Mouse (Mus musculus): ENCODE measurements around the gene Itga4. TPM values are rescaled to one million over a fixed set of nuclear protein-coding genes. Genes with fewer than 3 reads are reported as not detected.
A peak's percentile ranks its signal among the peaks of the same experiment; 100 is the strongest.

The Itga4 gene
- total and polyA plus RNA-seq, 2 experiments from 2014 or later = 0.71 to 2.1 TPM

DNA sequence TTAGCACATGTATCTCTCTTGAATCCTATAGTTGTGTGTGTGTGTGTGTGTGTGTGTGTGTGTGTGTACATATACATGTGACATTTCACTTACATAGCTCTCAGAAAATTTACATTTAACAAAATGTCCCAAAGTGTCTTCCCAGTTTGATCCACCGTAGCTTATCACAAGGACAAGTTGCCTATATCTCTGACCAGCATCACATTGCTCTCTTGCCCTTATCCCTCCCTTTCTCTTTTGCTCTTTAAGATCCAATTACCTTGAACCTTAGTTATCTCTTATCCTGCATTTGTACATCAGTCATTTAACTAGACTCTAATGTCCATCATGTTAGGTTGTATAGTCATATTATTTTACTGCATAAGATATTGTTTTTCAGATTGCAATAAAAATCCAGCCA is 10.5 kb upstream of the Itga4 start:
- no peaks in the 10 kb centered on the region for H3K9me3 ChIP-seq (replicated peaks; ENCODE audit: control insufficient read depth, low read length)
- H3K36me3 ChIP-seq (replicated peaks; ENCODE audit: control insufficient read depth, insufficient read depth, low read length) = no peaks in the 10 kb centered on the region
- no peaks in the 10 kb centered on the region for H3K27me3 ChIP-seq (ENCODE audit: control insufficient read depth, insufficient read depth, low read length)
- H3K4me3 ChIP-seq (ENCODE audit: low read depth, low read length) = no peak overlapping the region
- no peak for TF ChIP-seq EP300 (IDR thresholded peaks at IDR 0.05; ENCODE audit: low read depth)
- no peak for TF ChIP-seq CTCF (IDR thresholded peaks at IDR 0.05; ENCODE audit: low read depth)
- no peak for ATAC-seq (ENCODE audit: insufficient read depth, low read depth)
- 84% methylated on average over 1 of the region's 1 CpGs for WGBS
- no peak for DNase-seq (ENCODE audit: low spot score)
- no peak overlapping the region for H3K27ac ChIP-seq (ENCODE audit: low read depth)
- H3K4me2 ChIP-seq (ENCODE audit: low read depth, low read length) = no peak overlapping the region
- H3K9ac ChIP-seq (replicated peaks; ENCODE audit: low read depth, low read length) = no peak overlapping the region
- peaks cover 5% of the 10 kb centered on the region; the same call in 1 of the 2 replicates for H3K4me1 ChIP-seq (ENCODE audit: control insufficient read depth, insufficient read depth)

DNA sequence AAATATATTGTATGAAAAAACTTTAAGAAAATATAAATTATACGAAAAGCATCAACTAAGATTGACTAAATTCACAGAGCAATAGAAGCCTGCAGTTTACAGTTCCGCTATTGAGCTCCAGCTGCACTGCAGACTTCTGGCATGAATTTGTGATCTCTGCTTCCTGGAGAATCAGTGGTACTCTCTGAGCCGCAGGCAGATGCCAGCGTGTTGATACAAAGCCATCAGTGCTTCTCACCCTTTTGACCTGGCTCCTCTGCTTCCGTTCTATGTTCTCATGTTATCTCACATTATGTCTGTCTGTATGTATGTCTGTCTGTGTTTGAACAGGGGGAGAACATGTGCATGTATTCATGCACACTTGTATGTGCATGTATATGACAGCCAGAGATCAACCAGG is 6.9 kb upstream of the Itga4 start:
- no peak overlapping the region for H3K4me3 ChIP-seq (ENCODE audit: low read depth, low read length)
- no peak for TF ChIP-seq EP300 (IDR thresholded peaks at IDR 0.05; ENCODE audit: low read depth)
- no peak for TF ChIP-seq CTCF (IDR thresholded peaks at IDR 0.05; ENCODE audit: low read depth)
- no peak for ATAC-seq (ENCODE audit: insufficient read depth, low read depth)

DNA sequence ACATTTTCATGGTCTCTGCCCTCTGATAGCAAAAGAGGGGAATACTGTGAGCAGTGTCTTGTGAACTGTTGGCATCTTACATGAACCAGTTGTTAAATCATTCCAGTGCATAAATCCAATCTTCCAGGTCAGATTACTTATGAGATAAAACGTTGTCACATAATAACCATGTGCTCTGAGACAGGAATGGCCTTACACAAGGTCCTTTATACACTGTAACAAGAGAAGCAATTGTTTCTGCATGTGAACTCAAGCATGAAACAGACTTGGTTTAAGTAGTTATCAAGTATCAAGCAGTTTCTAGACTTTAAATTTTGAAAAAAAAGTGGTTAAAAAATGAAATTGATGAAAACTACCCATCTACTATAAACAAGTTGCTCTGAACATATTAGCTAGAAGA is 4.7 kb upstream of the Itga4 start:
- H3K4me2 ChIP-seq (ENCODE audit: low read depth, low read length) = no peak overlapping the region
- DNase-seq (ENCODE audit: low spot score) = no peak
- H3K4me3 ChIP-seq (ENCODE audit: low read depth, low read length) = no peak overlapping the region
- WGBS = 34% methylated on average over 1 of the region's 1 CpGs
- H3K9ac ChIP-seq (replicated peaks; ENCODE audit: low read depth, low read length) = no peak overlapping the region
- no peaks in the 10 kb centered on the region for H3K27me3 ChIP-seq (ENCODE audit: control insufficient read depth, insufficient read depth, low read length)
- peaks cover 4% of the 10 kb centered on the region; the same call in 1 of the 2 replicates for H3K4me1 ChIP-seq (ENCODE audit: control insufficient read depth, insufficient read depth)
- ATAC-seq (ENCODE audit: insufficient read depth, low read depth) = no peak
- H3K9me3 ChIP-seq (replicated peaks; ENCODE audit: control insufficient read depth, low read length) = no peaks in the 10 kb centered on the region
- TF ChIP-seq CTCF (IDR thresholded peaks at IDR 0.05; ENCODE audit: low read depth) = no peak
- no peak for TF ChIP-seq EP300 (IDR thresholded peaks at IDR 0.05; ENCODE audit: low read depth)
- H3K36me3 ChIP-seq (replicated peaks; ENCODE audit: control insufficient read depth, insufficient read depth, low read length) = no peaks in the 10 kb centered on the region
- no peak overlapping the region for H3K27ac ChIP-seq (ENCODE audit: low read depth)

More for the DNA sequence above, 6.9 kb upstream of the Itga4 start:
- H3K9me3 ChIP-seq (replicated peaks; ENCODE audit: control insufficient read depth, low read length) = no peaks in the 10 kb centered on the region
- 48% methylated on average over 5 of the region's 5 CpGs for WGBS
- no peaks in the 10 kb centered on the region for H3K36me3 ChIP-seq (replicated peaks; ENCODE audit: control insufficient read depth, insufficient read depth, low read length)
- H3K4me2 ChIP-seq (ENCODE audit: low read depth, low read length) = no peak overlapping the region
- no peaks in the 10 kb centered on the region for H3K27me3 ChIP-seq (ENCODE audit: control insufficient read depth, insufficient read depth, low read length)
- H3K4me1 ChIP-seq (ENCODE audit: control insufficient read depth, insufficient read depth) = no peaks in the 10 kb centered on the region
- H3K27ac ChIP-seq (ENCODE audit: low read depth) = no peak overlapping the region
- DNase-seq (ENCODE audit: low spot score) = no peak
- H3K9ac ChIP-seq (replicated peaks; ENCODE audit: low read depth, low read length) = no peak overlapping the region

DNA sequence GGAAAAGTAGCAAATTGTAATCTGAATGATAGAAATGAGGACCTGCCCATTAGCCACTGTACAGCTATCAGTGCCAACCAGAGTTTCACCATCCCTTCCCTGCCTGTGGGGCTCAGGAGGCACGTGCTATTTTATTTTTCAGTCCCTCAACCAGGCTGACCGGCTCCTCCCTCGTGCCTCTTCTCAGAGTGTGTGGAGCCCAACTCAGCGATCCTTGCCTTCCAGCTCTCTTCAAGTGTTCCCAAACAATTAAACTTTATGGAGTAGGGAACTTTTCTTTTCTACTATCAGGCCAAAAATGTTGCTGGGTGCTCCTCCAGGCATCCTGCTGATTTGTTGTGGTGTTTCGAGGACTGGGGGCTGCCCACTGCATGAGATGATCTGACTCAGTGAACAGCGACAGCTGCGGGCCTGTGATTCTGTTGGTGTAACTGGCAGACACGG is 1.4 kb upstream of the Itga4 start:
- no peak overlapping the region for H3K4me3 ChIP-seq (ENCODE audit: low read depth, low read length)
- DNase-seq (ENCODE audit: low spot score) (no peak), ATAC-seq (ENCODE audit: insufficient read depth, low read depth) (no peak)
- TF ChIP-seq CTCF (IDR thresholded peaks at IDR 0.05; ENCODE audit: low read depth) (no peak), EP300 (IDR thresholded peaks at IDR 0.05; ENCODE audit: low read depth) (no peak)
- H3K27ac ChIP-seq (ENCODE audit: low read depth) = no peak overlapping the region
- H3K27me3 ChIP-seq (ENCODE audit: control insufficient read depth, insufficient read depth, low read length) = peaks cover 7% of the 10 kb centered on the region; the same call in 1 of the 2 replicates
- 58% methylated on average over 8 of the region's 8 CpGs for WGBS
- H3K36me3 ChIP-seq (replicated peaks; ENCODE audit: control insufficient read depth, insufficient read depth, low read length) = no peaks in the 10 kb centered on the region
- H3K4me2 ChIP-seq (ENCODE audit: low read depth, low read length) = no peak overlapping the region
- H3K4me1 ChIP-seq (ENCODE audit: control insufficient read depth, insufficient read depth) = peaks cover 4% of the 10 kb centered on the region; the same call in 1 of the 2 replicates
- H3K9ac ChIP-seq (replicated peaks; ENCODE audit: low read depth, low read length) = no peak overlapping the region
- no peaks in the 10 kb centered on the region for H3K9me3 ChIP-seq (replicated peaks; ENCODE audit: control insufficient read depth, low read length)

DNA sequence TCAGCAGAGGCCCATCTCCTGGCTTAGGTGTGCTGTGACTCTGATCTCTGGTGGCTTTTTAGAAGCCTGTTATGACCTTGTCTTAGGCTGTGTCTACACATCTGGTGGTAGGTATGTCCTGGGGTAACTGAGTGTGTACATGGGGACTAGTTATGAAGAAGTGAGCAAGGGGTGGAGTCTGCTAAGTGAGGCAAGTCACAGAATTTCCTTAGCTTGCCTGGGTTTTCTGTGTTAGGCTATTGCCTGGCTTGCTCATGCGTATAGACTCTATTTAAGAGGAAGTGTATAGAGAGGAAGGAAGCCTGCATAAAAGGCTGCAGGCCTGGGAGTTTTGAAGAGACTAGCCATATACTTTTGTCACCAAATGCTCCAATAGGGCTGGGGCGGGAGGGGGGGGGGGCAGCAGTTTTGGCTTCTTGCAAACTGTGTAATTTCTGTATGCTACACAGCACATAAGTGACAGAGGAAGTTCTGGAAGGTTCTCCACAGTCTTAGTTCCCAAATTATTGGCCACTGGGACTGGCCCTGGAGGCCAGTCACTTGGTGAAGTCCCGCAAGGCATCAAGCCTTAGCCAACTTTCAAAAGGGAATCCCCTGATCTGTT is 536 bp upstream of the Itga4 start:
- no peak for TF ChIP-seq CTCF (IDR thresholded peaks at IDR 0.05; ENCODE audit: low read depth)
- no peak for TF ChIP-seq EP300 (IDR thresholded peaks at IDR 0.05; ENCODE audit: low read depth)
- 0 out of 2 replicates have a peak overlapping the region, but pooled peaks have one; percentile 14 for H3K27ac ChIP-seq (ENCODE audit: low read depth)
- DNase-seq (ENCODE audit: low spot score) (no peak), ATAC-seq (ENCODE audit: insufficient read depth, low read depth) (peak; percentile 32)
- peaks cover 7% of the 10 kb centered on the region; the same call in 1 of the 2 replicates for H3K27me3 ChIP-seq (ENCODE audit: control insufficient read depth, insufficient read depth, low read length)
- H3K36me3 ChIP-seq (replicated peaks; ENCODE audit: control insufficient read depth, insufficient read depth, low read length) = no peaks in the 10 kb centered on the region
- no peak overlapping the region for H3K9ac ChIP-seq (replicated peaks; ENCODE audit: low read depth, low read length)
- H3K4me3 ChIP-seq (ENCODE audit: low read depth, low read length) = peak overlapping the region; percentile 52
- no peaks in the 10 kb centered on the region for H3K9me3 ChIP-seq (replicated peaks; ENCODE audit: control insufficient read depth, low read length)
- 70% methylated on average over 3 of the region's 3 CpGs for WGBS
- H3K4me2 ChIP-seq (ENCODE audit: low read depth, low read length) = peak overlapping the region; percentile 81
- peaks cover 4% of the 10 kb centered on the region; the same call in 1 of the 2 replicates for H3K4me1 ChIP-seq (ENCODE audit: control insufficient read depth, insufficient read depth)

DNA sequence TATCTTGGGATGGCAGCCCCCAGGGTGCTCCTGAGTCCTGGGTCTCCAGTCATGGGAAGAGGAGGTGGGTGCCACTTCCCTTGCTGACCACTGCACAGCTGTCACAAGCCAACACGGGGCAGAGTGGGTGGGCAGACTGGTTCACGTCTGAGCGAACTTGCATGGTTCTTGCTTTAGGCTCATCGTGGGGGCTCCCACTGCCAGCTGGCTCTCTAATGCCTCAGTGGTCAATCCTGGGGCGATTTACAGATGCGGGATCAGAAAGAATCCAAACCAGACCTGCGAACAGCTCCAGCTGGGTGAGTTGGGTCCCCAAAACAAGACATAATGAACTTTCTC is 744 bp downstream of the Itga4 start:
- peak overlapping the region; percentile 81 for H3K4me2 ChIP-seq (ENCODE audit: low read depth, low read length)
- ATAC-seq (ENCODE audit: insufficient read depth, low read depth) = no peak
- TF ChIP-seq EP300 (IDR thresholded peaks at IDR 0.05; ENCODE audit: low read depth) (no peak), CTCF (IDR thresholded peaks at IDR 0.05; ENCODE audit: low read depth) (no peak)
- peak overlapping the region; percentile 19; the same call in 1 of the 2 replicates for H3K27ac ChIP-seq (ENCODE audit: low read depth)
- no peaks in the 10 kb centered on the region for H3K36me3 ChIP-seq (replicated peaks; ENCODE audit: control insufficient read depth, insufficient read depth, low read length)
- WGBS = 25% methylated on average over 7 of the region's 7 CpGs
- H3K27me3 ChIP-seq (ENCODE audit: control insufficient read depth, insufficient read depth, low read length) = peaks cover 7% of the 10 kb centered on the region; the same call in 1 of the 2 replicates
- H3K4me1 ChIP-seq (ENCODE audit: control insufficient read depth, insufficient read depth) = peaks cover 4% of the 10 kb centered on the region; the same call in 1 of the 2 replicates
- no peak for DNase-seq (ENCODE audit: low spot score)
- peak overlapping the region; percentile 47; the same call in 1 of the 2 replicates for H3K9ac ChIP-seq (replicated peaks; ENCODE audit: low read depth, low read length)
- no peaks in the 10 kb centered on the region for H3K9me3 ChIP-seq (replicated peaks; ENCODE audit: control insufficient read depth, low read length)
- H3K4me3 ChIP-seq (ENCODE audit: low read depth, low read length) = peak overlapping the region; percentile 52
